Mouse (Mus musculus) NIH3T3 (cell line): ENCODE data around the gene Ccdc162.

Experiments used
- DNase-seq: peaks from one replicate; pipeline ENCODE4 v3.0.0-alpha.2; 2012; ENCODE audit warnings: low read depth

Gene Ccdc162

DNA sequence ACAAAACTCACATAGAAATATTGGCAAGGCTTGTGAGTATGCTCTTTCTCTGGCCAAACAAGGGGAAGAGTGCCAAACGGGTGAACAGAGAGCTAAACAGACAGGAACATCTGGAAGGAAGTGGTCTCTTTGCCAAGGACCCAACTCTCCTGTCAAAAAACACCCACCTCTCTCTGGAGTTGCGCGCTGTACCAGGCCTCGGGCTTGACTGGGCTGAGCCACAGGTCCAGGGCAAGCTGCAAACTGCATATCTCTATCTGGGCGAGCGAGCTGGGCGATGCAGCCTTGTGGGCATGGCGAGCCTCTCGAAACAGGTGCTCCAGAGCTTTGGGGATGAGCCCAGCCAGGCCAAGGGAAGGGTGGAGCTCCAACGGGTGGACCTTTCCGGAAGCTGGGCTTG is 82.6 kb downstream of the Ccdc162 start:
- DNase-seq = no peak

- no peak for DNase-seq
Observed at GRCm38 (mm10) chr10:41632062-41632461, 84.4 kb downstream of the Ccdc162 start.

DNA sequence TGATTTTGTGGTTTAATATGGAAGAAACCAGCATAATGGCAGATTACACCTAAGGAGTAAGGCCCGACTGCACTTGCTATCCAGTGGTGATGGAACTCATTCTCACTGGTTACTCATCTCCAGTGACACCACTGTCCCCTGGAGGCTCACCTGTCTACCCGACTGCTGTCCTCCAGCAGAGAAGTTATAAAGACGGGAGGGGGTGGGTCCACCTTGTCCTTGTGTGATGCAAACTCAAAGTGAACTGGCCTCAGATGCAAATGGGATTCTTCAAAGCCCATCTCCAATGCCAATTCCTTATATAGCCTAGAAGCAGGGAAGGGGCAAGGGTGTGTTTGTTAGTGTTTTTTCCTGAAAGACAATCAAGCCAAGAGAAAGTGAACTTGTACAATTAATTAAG is 89.4 kb downstream of the Ccdc162 start:
- DNase-seq = no peak

DNA sequence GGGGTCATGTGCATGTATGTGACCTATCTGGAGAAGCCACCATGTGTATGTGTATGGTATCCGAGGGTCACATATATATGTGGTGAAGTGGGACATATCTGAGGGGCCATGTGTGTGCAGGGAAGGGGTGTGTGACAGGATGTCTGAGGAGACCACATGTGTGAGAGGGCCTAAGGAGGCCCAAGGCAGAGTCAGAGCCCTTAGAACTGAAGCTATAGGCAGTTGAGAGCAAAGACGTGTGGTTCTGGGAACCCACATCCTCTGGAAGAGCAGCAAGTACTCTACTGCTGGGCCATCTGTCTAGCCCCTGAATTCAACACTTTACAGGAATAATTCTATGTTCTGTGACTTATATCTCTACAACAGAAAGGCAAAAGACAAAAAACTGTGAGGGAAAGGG is 96.4 kb downstream of the Ccdc162 start:
- no peak for DNase-seq

- no peak for DNase-seq
Observed at GRCm38 (mm10) chr10:41615487-41615886, 100.9 kb downstream of the Ccdc162 start.

DNA sequence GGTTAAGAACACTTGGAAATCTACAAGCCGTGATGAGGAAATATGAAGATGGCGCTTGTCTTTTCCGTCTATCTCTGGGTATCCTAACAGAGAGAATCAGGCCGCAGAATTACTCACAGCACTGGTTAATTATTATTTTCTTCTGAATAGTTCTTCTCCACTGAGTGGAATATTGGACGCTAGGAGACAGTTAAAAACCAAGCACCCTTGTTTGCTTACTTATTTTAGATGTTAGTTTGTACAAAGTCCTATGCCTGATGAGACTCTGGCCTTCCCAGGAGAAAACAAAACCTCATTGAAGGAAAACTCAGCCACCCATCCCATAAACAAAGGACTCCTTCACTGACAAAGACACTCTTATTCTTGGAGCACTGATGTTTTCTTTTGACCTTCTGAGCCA is 104.5 kb downstream of the Ccdc162 start:
- no peak for DNase-seq

GRCm38 (mm10) chr10:41609475-41609874 is 107.0 kb downstream of the Ccdc162 start:
- no peak for DNase-seq

- no peak for DNase-seq
Observed at GRCm38 (mm10) chr10:41608485-41608884, 107.9 kb downstream of the Ccdc162 start.

DNA sequence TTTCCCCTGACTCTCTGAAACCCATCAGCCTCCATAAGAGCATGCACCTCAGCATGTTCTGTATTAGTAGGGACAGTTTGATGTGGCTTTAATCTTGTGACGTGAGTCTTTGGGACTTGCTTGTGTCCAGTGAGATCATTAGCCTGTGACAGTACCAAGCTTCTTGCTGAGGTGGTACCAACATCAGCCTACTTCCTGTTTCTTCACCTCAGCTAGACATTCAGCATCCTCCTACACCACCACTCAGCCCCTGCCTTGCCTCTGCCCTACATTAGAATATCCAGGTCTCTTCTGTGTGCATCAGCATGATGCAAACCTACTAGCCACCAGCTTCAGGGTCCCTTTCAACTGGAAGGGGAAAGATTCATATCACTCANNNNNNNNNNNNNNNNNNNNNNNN is 113.8 kb downstream of the Ccdc162 start:
- DNase-seq = no peak

- DNase-seq = no peak
Observed at GRCm38 (mm10) chr10:41601898-41602545, 114.4 kb downstream of the Ccdc162 start.

- no peak for DNase-seq
Observed at GRCm38 (mm10) chr10:41601302-41601701, 115.1 kb downstream of the Ccdc162 start.

DNA sequence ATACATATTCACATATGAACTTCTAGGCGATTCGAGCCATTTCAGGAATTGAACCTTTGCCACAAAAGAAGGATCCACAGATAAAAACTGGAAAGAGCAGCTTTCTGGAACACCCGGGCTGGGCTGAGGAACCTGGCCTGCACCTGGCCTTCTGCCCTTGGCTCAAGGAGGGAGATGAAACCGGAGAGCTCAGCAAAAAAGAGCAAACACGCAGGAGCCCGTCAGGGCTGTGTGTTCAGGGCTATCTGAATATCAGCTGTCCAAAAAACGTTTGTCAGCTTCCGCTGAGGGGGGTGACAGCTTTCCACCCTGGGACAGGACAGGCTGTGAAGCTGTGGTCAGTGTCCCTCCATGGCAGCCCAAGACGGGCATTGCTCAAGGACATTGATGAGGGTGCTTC is 117.4 kb downstream of the Ccdc162 start:
- DNase-seq = no peak

DNA sequence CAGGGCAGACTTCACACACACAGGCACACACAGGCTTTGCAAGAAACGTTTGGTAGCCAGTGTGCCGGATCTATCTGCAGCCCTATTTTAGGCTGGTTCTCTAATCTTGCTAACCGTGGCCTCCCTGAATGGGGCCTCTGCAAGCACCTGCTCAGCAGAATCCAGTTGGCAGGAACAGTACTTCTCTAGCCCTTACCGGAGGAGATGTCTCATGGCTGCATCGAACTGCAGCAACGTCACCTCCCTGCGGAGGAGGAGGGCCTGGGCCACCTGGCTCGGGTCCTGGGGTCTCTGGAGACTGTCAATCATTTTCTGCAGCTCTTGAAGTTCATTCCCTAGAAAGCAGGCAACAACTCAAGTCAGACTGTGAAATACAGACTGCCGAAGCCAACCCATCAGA is 118.2 kb downstream of the Ccdc162 start:
- no peak for DNase-seq

DNA sequence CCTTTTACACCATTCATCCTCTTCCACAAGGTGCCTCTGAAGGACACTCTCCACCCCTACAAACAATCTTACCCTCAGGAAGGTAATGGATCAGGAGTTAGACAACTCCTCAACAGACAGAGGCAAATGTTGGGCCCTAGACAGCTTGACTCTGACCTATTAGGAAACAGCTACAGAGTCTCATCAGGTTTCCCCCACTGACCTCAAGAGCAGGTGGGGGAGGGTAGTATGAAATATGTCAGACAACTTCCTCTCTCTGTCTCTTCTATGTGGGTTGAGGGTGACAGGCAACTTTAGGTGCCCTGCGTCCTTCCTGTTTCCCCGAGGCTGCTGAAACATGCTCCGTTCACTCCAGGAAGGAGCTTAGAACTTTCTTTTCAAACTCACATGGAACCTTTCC is 120.9 kb downstream of the Ccdc162 start:
- DNase-seq = no peak

GRCm38 (mm10) chr10:41594957-41595356 is 121.5 kb downstream of the Ccdc162 start:
- peak; percentile 76 for DNase-seq

- DNase-seq = no peak
Observed at GRCm38 (mm10) chr10:41594433-41594832, 122.0 kb downstream of the Ccdc162 start.

DNA sequence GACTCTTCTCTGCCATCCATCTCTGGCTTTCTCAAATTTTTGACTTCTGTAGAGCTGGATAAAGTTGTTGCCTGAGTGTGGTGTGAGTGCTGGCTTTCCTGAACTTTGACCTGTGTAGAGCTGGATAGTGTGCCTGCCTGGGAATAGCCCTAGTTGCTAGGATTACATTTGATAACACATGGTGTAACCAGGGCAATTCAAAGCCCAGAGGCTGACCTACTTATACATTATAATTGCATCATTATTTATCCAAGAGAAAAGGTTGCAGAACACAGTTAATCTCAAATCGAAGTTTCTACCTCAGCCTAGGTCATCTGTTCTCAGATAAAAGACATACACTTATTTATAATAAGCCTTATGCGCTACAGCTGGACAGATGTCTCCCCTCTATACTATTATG is 127.8 kb downstream of the Ccdc162 start:
- no peak for DNase-seq

DNA sequence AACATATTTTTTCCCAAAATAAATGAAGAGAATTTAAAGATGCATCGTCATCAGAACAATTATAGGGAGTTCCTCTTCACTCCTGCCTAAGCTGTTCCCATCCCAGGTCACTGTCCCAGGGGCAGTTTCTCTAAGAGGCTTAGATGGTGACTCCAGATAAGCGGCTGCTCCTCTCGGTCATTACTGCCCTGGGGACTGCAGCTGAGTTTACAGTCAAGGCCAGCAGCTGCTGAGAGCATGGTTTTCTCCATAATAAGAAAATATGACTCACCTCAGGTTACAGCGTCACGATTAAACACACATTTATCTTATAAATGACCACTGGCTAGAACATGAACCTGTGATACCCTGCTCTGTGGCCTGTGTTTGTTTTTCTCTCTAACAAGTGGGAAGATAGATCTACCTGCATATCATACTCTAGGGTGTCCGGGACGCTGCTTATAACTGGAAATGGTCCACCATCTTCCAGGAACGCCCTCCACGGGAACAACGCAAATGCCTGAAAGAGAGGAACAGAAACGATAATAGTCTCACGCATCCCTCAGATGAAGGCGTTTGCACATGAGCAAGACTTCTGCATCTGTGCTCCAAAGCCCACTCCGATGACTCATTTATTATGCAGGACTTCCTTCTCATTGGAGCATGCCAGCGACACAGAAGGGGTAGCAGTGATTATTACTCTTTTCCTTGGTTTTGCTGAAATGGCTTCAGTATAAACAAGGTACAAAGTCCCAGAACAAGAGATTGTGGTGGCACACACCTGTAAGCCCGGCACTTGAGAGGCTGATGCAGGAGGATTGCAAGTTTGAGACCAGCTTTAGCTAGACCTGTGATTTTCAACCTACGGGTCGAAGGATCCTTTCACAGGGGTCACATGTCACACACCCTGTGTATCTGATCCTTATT is 129.2 kb downstream of the Ccdc162 start:
- peak; percentile 52 for DNase-seq

DNA sequence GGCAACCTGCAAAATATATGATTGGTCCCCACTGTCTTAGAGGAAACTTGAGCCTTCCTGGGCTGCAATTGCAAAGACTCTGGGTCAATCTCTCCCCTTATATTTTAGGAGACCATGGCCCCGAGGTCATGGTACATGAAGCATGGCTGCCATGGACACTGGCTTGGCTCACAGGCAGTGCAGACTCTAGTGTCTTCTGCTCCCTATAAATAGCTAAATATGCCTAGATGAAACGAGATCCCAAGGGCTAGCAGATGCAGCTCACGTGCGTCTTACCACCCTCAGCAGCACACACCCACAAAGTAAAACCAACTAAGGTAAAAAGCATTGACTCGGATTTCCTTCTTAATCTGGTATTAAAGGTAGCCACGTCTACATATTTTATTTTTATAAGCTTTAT is 133.1 kb downstream of the Ccdc162 start:
- no peak for DNase-seq

GRCm38 (mm10) chr10:41582901-41583361 is 133.5 kb downstream of the Ccdc162 start:
- peak; percentile 66 for DNase-seq

DNA sequence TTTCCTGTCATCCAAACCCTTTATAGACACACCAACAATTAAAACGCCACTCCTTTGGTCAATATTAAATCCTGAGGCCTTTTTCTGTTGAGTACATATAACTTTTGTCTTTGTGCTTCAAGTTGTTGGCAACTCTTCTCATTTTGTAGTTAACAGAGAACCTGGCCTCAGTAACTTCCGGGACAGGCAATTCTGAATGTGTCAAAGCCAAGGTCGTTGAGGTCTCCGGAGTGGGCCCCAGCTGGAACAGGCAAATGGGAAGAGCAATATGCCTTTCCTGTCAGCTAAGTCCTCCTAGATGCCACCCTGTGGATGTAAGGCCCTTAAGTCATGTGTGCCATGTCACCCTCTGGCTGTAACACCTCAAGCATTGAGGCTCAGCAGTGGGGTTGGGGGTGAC is 136.0 kb downstream of the Ccdc162 start:
- DNase-seq = no peak

GRCm38 (mm10) chr10:41578541-41578940 is 137.9 kb downstream of the Ccdc162 start:
- DNase-seq = no peak

DNA sequence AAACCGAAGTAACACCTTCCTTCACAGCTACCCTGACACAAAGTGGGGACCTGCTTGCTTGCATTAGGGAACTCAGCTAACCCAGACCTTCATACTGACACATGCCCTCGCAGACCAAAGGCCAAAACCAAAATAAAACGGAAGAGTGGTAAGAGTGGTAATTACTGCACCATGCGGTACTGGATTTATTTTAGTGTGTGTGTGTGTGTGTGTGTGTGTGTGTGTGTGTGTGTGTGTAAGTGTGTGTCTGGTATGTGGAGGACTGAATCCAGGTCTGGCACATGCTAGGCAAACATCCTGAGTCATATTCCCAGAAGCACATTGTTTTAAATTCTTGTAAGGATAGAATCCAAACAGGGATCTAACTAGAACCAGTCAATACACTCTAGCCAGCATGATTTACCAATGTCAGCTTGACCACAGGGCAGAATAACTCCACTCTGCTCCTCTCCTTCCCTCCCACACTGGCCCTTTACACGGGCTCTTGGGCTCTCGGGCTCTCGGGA is 140.1 kb downstream of the Ccdc162 start:
- DNase-seq = peak; percentile 81
